ENCODE assay signal across 32 mouse cellular contexts in genomic region chr5:104955208-104955607, GRCm38 (mm10). TPM values are rescaled to one million over a fixed set of nuclear protein-coding genes. Genes with fewer than 3 reads are reported as not detected.
"Had no signal": no experiment of that assay in that cellular context is flagged by ENCODE, and none has a peak within 500 bp of the region (broad histone marks: within the 10 kb centered on the region; RNA-seq: fewer than 3 reads in every experiment).

No protein-coding gene starts in this region.

- H3K9ac ChIP-seq: heart, embryonic 12.5 days; heart, embryonic 13.5 days; heart, embryonic 15.5 days; hindbrain, embryonic 12.5 days; hindbrain, embryonic 13.5 days; hindbrain, embryonic 14.5 days; hindbrain, embryonic 15.5 days; intestine, embryonic 15.5 days; kidney, embryonic 15.5 days had no signal

- H3K4me3 ChIP-seq: heart, embryonic 12.5 days; heart, embryonic 13.5 days; heart, embryonic 15.5 days; hindbrain, embryonic 10.5 days; hindbrain, embryonic 12.5 days; hindbrain, embryonic 13.5 days; hindbrain, embryonic 15.5 days; intestine, embryonic 15.5 days; kidney, embryonic 15.5 days; layer of hippocampus, adult 2 months; left cerebral cortex, adult 2 months had no signal

- H3K4me1 ChIP-seq: heart, embryonic 12.5 days; heart, embryonic 13.5 days; heart, embryonic 15.5 days; hindbrain, embryonic 10.5 days; hindbrain, embryonic 12.5 days; hindbrain, embryonic 13.5 days; hindbrain, embryonic 15.5 days; intestine, embryonic 15.5 days; kidney, embryonic 15.5 days had no signal

- H3K27me3 ChIP-seq: heart, embryonic 12.5 days; heart, embryonic 13.5 days; heart, embryonic 15.5 days; hindbrain, embryonic 12.5 days; hindbrain, embryonic 13.5 days; hindbrain, embryonic 15.5 days; intestine, embryonic 15.5 days; kidney, embryonic 15.5 days had no signal

- DNase-seq: heart, postnatal 14 days; heart, postnatal 36 days; heart, postnatal 4 days; kidney, adult 11 months; kidney, adult 18-20 months; kidney, adult 2 months; kidney, adult 8-10 months; kidney, adult 9 months; kidney, postnatal 10 days; kidney, postnatal 14 days; kidney, postnatal 25 days; kidney, postnatal 36 days; kidney, postnatal 4 days; layer of hippocampus, adult 9-11 months; layer of hippocampus, postnatal 36 days had no signal

- H3K9me3 ChIP-seq: heart, embryonic 15.5 days; hindbrain, embryonic 10.5 days; hindbrain, embryonic 12.5 days; hindbrain, embryonic 13.5 days; hindbrain, embryonic 15.5 days; intestine, embryonic 15.5 days; kidney, embryonic 15.5 days had no signal

- H3K36me3 ChIP-seq: heart, embryonic 12.5 days; heart, embryonic 13.5 days; heart, embryonic 15.5 days; hindbrain, embryonic 10.5 days; hindbrain, embryonic 12.5 days; hindbrain, embryonic 13.5 days; hindbrain, embryonic 15.5 days; intestine, embryonic 15.5 days; kidney, embryonic 15.5 days had no signal

- H3K4me2 ChIP-seq: heart, embryonic 11.5 days; heart, embryonic 12.5 days; heart, embryonic 13.5 days; heart, embryonic 15.5 days; hindbrain, embryonic 12.5 days; hindbrain, embryonic 13.5 days; hindbrain, embryonic 14.5 days; hindbrain, embryonic 15.5 days; intestine, embryonic 15.5 days; kidney, embryonic 15.5 days had no signal

- H3K27ac ChIP-seq: heart, embryonic 13.5 days; heart, embryonic 15.5 days; hindbrain, embryonic 10.5 days; hindbrain, embryonic 12.5 days; hindbrain, embryonic 13.5 days; hindbrain, embryonic 14.5 days; hindbrain, embryonic 15.5 days; hindbrain, postnatal 0 days; intestine, embryonic 15.5 days; kidney, embryonic 15.5 days; kidney, postnatal 0 days; layer of hippocampus, adult 2 months; left cerebral cortex, adult 2 months had no signal

RNA-seq across cellular contexts. Expression of gene Abcg3, which starts 27.3 kb away (rescaled TPM):
- total RNA-seq: layer of hippocampus, adult 18-20 months; layer of hippocampus, postnatal 25 days; layer of hippocampus, postnatal 36 days had no signal
